ENCODE assay signal across 8 mouse cellular contexts in the genomic region with DNA sequence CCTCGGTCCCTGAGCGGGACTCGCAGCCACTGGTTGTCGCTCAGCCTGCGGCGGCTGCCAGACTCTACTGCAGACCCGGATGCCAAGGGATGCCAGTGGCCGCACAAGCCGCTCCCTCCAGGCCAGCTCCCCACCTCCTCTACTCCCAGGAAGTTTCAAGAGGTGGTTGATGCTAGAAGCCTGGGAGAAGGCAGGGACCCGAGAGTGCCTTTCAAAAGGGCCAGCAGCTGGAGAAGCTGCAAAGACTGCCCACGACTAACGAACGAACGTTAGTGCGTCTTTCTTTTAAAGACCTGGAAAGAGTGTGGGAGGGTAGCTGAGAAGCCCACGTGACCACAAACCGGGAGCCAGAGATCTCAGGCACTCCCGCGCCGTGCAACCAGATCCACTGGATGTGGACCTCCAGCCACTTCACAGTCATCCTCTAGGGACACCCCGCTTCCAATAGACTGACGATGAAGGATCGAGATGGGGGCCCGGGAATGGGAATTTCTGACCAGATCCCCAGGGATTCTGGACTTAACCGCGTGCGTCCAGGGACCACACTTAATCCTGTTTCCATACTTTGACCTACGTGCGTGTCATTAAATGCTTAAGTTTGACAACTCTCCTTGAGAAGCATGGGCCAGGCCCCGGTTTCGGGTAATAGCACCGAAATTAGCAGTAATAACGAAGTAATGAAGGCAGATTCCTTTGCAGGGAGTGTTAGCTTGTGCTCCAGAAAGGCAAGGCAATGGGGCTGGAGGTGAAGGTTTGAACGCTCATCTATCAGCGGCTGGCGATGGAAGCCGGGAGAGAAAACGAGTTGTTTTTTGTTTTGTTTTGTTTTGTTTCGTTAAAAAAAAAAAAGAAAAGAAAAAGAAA. TPM values are rescaled to one million over a fixed set of nuclear protein-coding genes. Genes with fewer than 3 reads are reported as not detected.
DNase-seq lines count a peak whose midpoint lies in the region; ATAC-seq and TF ChIP-seq lines count a peak whose summit lies in the region.

Gene Esr2 (minus strand): TSS at position 260 of the 864 bp plus-strand sequence.

- no peak within 1 kb of the TSS for H3K27ac ChIP-seq in testis, adult 2 months (ENCODE audit: control insufficient read depth, insufficient read depth, low read depth, low read length)
- no peak within 1 kb of the TSS for H3K27ac ChIP-seq in heart, embryonic 11.5 days (ENCODE audit: low read depth, low read length)
- no peak within 1 kb of the TSS for H3K27ac ChIP-seq in stomach, postnatal 0 days (replicated peaks)

- H3K4me2 ChIP-seq in heart, embryonic 11.5 days = peak within 1 kb of the TSS; percentile 91
- H3K4me2 ChIP-seq in stomach, postnatal 0 days (replicated peaks; ENCODE audit: low read depth) = peak within 1 kb of the TSS; percentile 86

- under 1% methylated on average over 39 of the region's 39 CpGs for WGBS in heart, embryonic 11.5 days (ENCODE audit: insufficient replicate concordance)
- under 1% methylated on average over 39 of the region's 39 CpGs for WGBS in stomach, postnatal 0 days

- TF ChIP-seq EP300 in stomach, postnatal 0 days (optimal IDR thresholded peaks at IDR 0.05) = no peak

- H3K9ac ChIP-seq in heart, embryonic 11.5 days (ENCODE audit: low read depth, low read length) = peak within 1 kb of the TSS; percentile 62
- H3K9ac ChIP-seq in stomach, postnatal 0 days (ENCODE audit: low read length) = peak within 1 kb of the TSS; percentile 36; the same call in 1 of the 2 replicates

- no peak for TF ChIP-seq CTCF in testis, adult 2 months (IDR thresholded peaks at IDR 0.05; ENCODE audit: control insufficient read depth, insufficient read depth, insufficient replicate concordance, low read depth, low read length)
- no peak for TF ChIP-seq CTCF in stomach, postnatal 0 days (IDR thresholded peaks at IDR 0.05; ENCODE audit: low read depth)

- no peak for DNase-seq in testis, postnatal 14 days (ENCODE audit: low spot score)
- DNase-seq in cerebellum, adult 9-11 months = peak; percentile 12
- DNase-seq in kidney, postnatal 10 days = peak; percentile 46
- DNase-seq in stomach, postnatal 0 days (ENCODE audit: low spot score) = peak; percentile 42
- no peak for DNase-seq in right cerebral cortex, postnatal 36 days (ENCODE audit: low spot score in 2 of 2)

- no peaks in the 10 kb centered on the region for H3K36me3 ChIP-seq in testis, adult 2 months (ENCODE audit: control insufficient read depth, insufficient read depth, low read length)
- no peaks in the 10 kb centered on the region for H3K36me3 ChIP-seq in heart, embryonic 11.5 days (ENCODE audit: control insufficient read depth, insufficient read depth, low read length)
- H3K36me3 ChIP-seq in stomach, postnatal 0 days (ENCODE audit: control insufficient read depth, insufficient read depth, low read length) = no peaks in the 10 kb centered on the region

- peak within 1 kb of the TSS; percentile 41 for H3K4me3 ChIP-seq in testis, adult 2 months (ENCODE audit: control insufficient read depth, low read depth, low read length)
- peak within 1 kb of the TSS; percentile 44 for H3K4me3 ChIP-seq in heart, embryonic 11.5 days (ENCODE audit: low read depth, low read length)
- peak within 1 kb of the TSS; percentile 44 for H3K4me3 ChIP-seq in stomach, postnatal 0 days (ENCODE audit: low read depth, low read length)

- peaks cover 9% of the 10 kb centered on the region for H3K4me1 ChIP-seq in testis, adult 2 months (ENCODE audit: control insufficient read depth, insufficient read depth, low read length)
- no peaks in the 10 kb centered on the region; the same call in 1 of the 2 replicates for H3K4me1 ChIP-seq in heart, embryonic 11.5 days (ENCODE audit: control insufficient read depth, insufficient read depth, low read length)
- no peaks in the 10 kb centered on the region for H3K4me1 ChIP-seq in stomach, postnatal 0 days (replicated peaks; ENCODE audit: control insufficient read depth, insufficient read depth)

- H3K27me3 ChIP-seq in testis, adult 2 months (ENCODE audit: control insufficient read depth, insufficient read depth, low read length) = no peaks in the 10 kb centered on the region
- peaks cover 6% of the 10 kb centered on the region for H3K27me3 ChIP-seq in heart, embryonic 11.5 days (ENCODE audit: control insufficient read depth, insufficient read depth, low read length)
- no peaks in the 10 kb centered on the region for H3K27me3 ChIP-seq in stomach, postnatal 0 days (ENCODE audit: control insufficient read depth, insufficient read depth, low read length)

- no peaks in the 10 kb centered on the region for H3K9me3 ChIP-seq in heart, embryonic 11.5 days (replicated peaks; ENCODE audit: control insufficient read depth, low read length)
- no peaks in the 10 kb centered on the region for H3K9me3 ChIP-seq in stomach, postnatal 0 days (ENCODE audit: control insufficient read depth, low read length)

- ATAC-seq in heart, embryonic 11.5 days (replicated peaks; ENCODE audit: insufficient number of reproducible peaks, low FRiP score, low TSS enrichment) = no peak
- peak; percentile 54 for ATAC-seq in megakaryocyte progenitor cell, adult 5-6 weeks (replicated peaks; ENCODE audit: poor library complexity)
- no peak for ATAC-seq in stomach, postnatal 0 days (ENCODE audit: low FRiP score, low TSS enrichment)

- no peak for TF ChIP-seq POLR2A in testis, adult 2 months (IDR thresholded peaks at IDR 0.05; ENCODE audit: control insufficient read depth, low read depth, low read length)

RNA-seq across cellular contexts. Expression of gene Esr2, which starts in this region (rescaled TPM):
- polyA plus RNA-seq in testis, adult 2 months (2012; rRNA removed) = 0.19 and 0.28 TPM in 2 replicates
- 0.23 and 0.45 TPM in 2 replicates for polyA plus RNA-seq in heart, embryonic 11.5 days (2014; fragmentation: Nextera tagmentation; extraction: Ambion mirVana)
- total RNA-seq in megakaryocyte progenitor cell, adult 5-6 weeks (2015) = not detected in 2 replicates
- total RNA-seq in megakaryocyte progenitor cell, adult 5-6 weeks (2017) = not detected in 2 replicates
- polyA plus RNA-seq in stomach, postnatal 0 days (2015; fragmentation: Nextera tagmentation; extraction: Ambion mirVana) = 0.04 and 0.05 TPM in 2 replicates

Comparison
In these comparisons a context has a peak if more than half of its experiments do, and no peak if none do; other contexts are left out.
1. Peak in ATAC-seq in megakaryocyte progenitor cell, adult 5-6 weeks; RNA of the gene not detected or under 1 TPM.
2. Peak in DNase-seq, H3K4me3 ChIP-seq, H3K9ac ChIP-seq and H3K4me2 ChIP-seq in stomach, postnatal 0 days; RNA of the gene not detected or under 1 TPM.
3. DNase-seq: peak in cerebellum, adult 9-11 months (single experiment) and kidney, postnatal 10 days (single experiment); none in testis, postnatal 14 days (single experiment) and right cerebral cortex, postnatal 36 days (0 of 2).
4. Peak in every context shown above with its lines, with median percentiles within 50 percentile points of each other: H3K4me3 ChIP-seq.